Mouse (Mus musculus) kidney, adult 8-10 months (tissue): ENCODE results near the gene Tmem260.

ENCODE experiments used
- DNase-seq, 2 experiments: peaks; one replicate each; pipeline ENCODE4 v3.0.0; 2022

The Tmem260 gene

GRCm38 (mm10) chr14:48558975-48559374, 113.1 kb downstream of the Tmem260 start:
- no peak for DNase-seq

- DNase-seq, result no peak
These were observed 113.8 kb downstream of the Tmem260 start for GRCm38 (mm10) chr14:48559736-48560135.

- DNase-seq, result no peak
These were observed 120.7 kb downstream of the Tmem260 start for GRCm38 (mm10) chr14:48566596-48566995.
